Mouse (Mus musculus) lung, postnatal 10 days (tissue): ENCODE measurements around the gene Gm21897.
"Not testable (repeated sequence)": the region's sequence is repeated elsewhere in the genome, so short reads cannot be mapped to it uniquely, and the experiment has no call there.

Experiments
- DNase-seq: peaks from one replicate; pipeline ENCODE4 v3.0.0; 2021

The Gm21897 gene

GRCm38 (mm10) chr16:15317158-15317557, at the start of gene Gm21897:
TSS of gene Gm21897 (plus strand) at chr16:15317458.
- not testable (repeated sequence) for DNase-seq

- DNase-seq, result peak; percentile 21
These were observed 45.0 kb upstream of the Gm21897 start for GRCm38 (mm10) chr16:15272291-15272690.

- no peak for DNase-seq
These were observed 39.8 kb upstream of the Gm21897 start for GRCm38 (mm10) chr16:15277461-15277860.

DNA sequence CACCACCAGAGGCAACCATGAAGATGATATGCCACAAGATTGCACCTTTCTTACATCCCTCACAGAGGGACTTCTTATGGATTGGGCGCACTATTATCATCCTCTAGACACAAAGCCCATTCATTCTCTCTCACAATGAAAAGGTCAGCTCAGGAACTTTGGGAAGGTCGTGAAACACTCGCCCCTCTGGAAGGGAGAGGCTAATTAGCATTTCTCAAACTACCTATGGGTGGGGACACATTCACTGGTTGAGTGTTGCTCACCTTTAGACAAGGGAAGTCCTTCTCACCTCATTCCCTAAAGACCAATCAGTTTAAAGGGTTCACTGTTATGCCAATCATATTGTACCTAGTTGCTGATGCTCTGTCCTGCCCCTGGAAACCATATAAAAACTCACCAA, 24.2 kb upstream of the Gm21897 start:
- DNase-seq, result no peak

GRCm38 (mm10) chr16:15294289-15294688, 23.0 kb upstream of the Gm21897 start:
- no peak for DNase-seq

- DNase-seq, result peak; percentile 67
These were observed 22.2 kb upstream of the Gm21897 start for GRCm38 (mm10) chr16:15294911-15295659.

GRCm38 (mm10) chr16:15334526-15334925, 17.3 kb downstream of the Gm21897 start:
- DNase-seq, result no peak

GRCm38 (mm10) chr16:15339051-15339450, 21.8 kb downstream of the Gm21897 start:
- DNase-seq, result peak; percentile 72

GRCm38 (mm10) chr16:15346045-15346444, 28.8 kb downstream of the Gm21897 start:
- peak; percentile 44 for DNase-seq

GRCm38 (mm10) chr16:15349381-15349780, 32.1 kb downstream of the Gm21897 start:
- DNase-seq, result no peak

GRCm38 (mm10) chr16:15351301-15351700, 34.0 kb downstream of the Gm21897 start:
- no peak for DNase-seq

- DNase-seq, result peak; percentile 38
These were observed 35.1 kb downstream of the Gm21897 start for GRCm38 (mm10) chr16:15352320-15352719.

GRCm38 (mm10) chr16:15354901-15355300, 37.6 kb downstream of the Gm21897 start:
- no peak for DNase-seq

- DNase-seq, result peak; percentile 32
These were observed 38.1 kb downstream of the Gm21897 start for GRCm38 (mm10) chr16:15355339-15355738.

- DNase-seq, result no peak
These were observed 40.5 kb downstream of the Gm21897 start for GRCm38 (mm10) chr16:15357766-15358165.

GRCm38 (mm10) chr16:15359110-15359782, 42.0 kb downstream of the Gm21897 start:
- DNase-seq, result no peak

DNA sequence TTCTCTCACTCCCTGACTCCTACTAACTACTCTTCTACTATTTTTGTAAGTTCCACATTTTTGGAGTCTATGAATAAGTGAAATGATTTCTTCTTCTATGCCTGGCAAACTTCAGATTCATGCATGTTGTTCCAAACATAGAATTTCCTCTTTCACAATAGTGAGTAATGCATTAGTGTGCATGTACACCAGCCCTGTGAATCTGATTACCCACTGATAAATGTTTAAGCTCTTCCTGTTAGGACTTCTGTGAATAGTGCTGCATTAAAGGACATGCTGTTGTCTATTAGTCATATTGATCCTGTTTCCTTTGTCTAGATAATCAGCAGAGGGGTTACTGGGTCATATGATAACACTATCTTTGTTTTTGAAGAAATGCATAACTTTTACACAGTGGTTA, 43.6 kb downstream of the Gm21897 start:
- DNase-seq, result no peak
